Mouse (Mus musculus): ENCODE results near the gene Mapk6. TPM values are rescaled to one million over a fixed set of nuclear protein-coding genes. Genes with fewer than 3 reads are reported as not detected.

Mapk6 gene
- polyA plus RNA-seq, 1 experiment from 2014 or later, result 141 TPM

GRCm38 (mm10) chr9:75334440-75334839 lies 75.4 kb downstream of the Mapk6 start:
- H3K27me3 ChIP-seq (replicated peaks; ENCODE audit: control insufficient read depth, insufficient read depth, low read length), result no peaks in the 10 kb centered on the region
- no peak for ATAC-seq
- H3K9ac ChIP-seq (ENCODE audit: low read length), result no peak overlapping the region
- no peak overlapping the region for H3K4me2 ChIP-seq (ENCODE audit: low read length)
- no peaks in the 10 kb centered on the region for H3K4me1 ChIP-seq (ENCODE audit: control insufficient read depth, insufficient read depth, low read length)
- H3K4me3 ChIP-seq (ENCODE audit: low read depth, low read length), result no peak overlapping the region
- peaks cover 64% of the 10 kb centered on the region for H3K36me3 ChIP-seq (ENCODE audit: control insufficient read depth, insufficient read depth, low read length)
- no peak overlapping the region for H3K27ac ChIP-seq (ENCODE audit: low read depth, low read length)
- DNase-seq (ENCODE audit: low spot score), result no peak
- H3K9me3 ChIP-seq (replicated peaks; ENCODE audit: control insufficient read depth, low read length), result no peaks in the 10 kb centered on the region
- WGBS, result 84% methylated on average over 4 of the region's 4 CpGs

GRCm38 (mm10) chr9:75330821-75331220 lies 79.0 kb downstream of the Mapk6 start:
- DNase-seq (ENCODE audit: low spot score) (no peak), ATAC-seq (no peak)
- peaks cover 27% of the 10 kb centered on the region for H3K36me3 ChIP-seq (ENCODE audit: control insufficient read depth, insufficient read depth, low read length)
- H3K4me2 ChIP-seq (ENCODE audit: low read length), result no peak overlapping the region
- H3K9me3 ChIP-seq (replicated peaks; ENCODE audit: control insufficient read depth, low read length), result no peaks in the 10 kb centered on the region
- no peak overlapping the region for H3K27ac ChIP-seq (ENCODE audit: low read depth, low read length)
- 91% methylated on average over 8 of the region's 8 CpGs for WGBS
- H3K4me1 ChIP-seq (ENCODE audit: control insufficient read depth, insufficient read depth, low read length), result no peaks in the 10 kb centered on the region
- no peaks in the 10 kb centered on the region for H3K27me3 ChIP-seq (replicated peaks; ENCODE audit: control insufficient read depth, insufficient read depth, low read length)
- no peak overlapping the region for H3K4me3 ChIP-seq (ENCODE audit: low read depth, low read length)
- H3K9ac ChIP-seq (ENCODE audit: low read length), result no peak overlapping the region

GRCm38 (mm10) chr9:75328047-75328446 lies 81.8 kb downstream of the Mapk6 start:
- Histone ChIP-seq H3K9me3 (replicated peaks; ENCODE audit: control insufficient read depth, low read length) (no peaks in the 10 kb centered on the region), H3K27me3 (replicated peaks; ENCODE audit: control insufficient read depth, insufficient read depth, low read length) (no peaks in the 10 kb centered on the region), H3K36me3 (ENCODE audit: control insufficient read depth, insufficient read depth, low read length) (peaks cover 17% of the 10 kb centered on the region; the same call in 1 of the 2 replicates), H3K4me1 (ENCODE audit: control insufficient read depth, insufficient read depth, low read length) (no peaks in the 10 kb centered on the region), H3K9ac (ENCODE audit: low read length) (no peak overlapping the region), H3K4me3 (ENCODE audit: low read depth, low read length) (no peak overlapping the region), H3K4me2 (ENCODE audit: low read length) (no peak overlapping the region), H3K27ac (ENCODE audit: low read depth, low read length) (no peak overlapping the region)
- 93% methylated on average over 3 of the region's 3 CpGs for WGBS
- no peak for ATAC-seq
- DNase-seq (ENCODE audit: low spot score), result no peak

DNA sequence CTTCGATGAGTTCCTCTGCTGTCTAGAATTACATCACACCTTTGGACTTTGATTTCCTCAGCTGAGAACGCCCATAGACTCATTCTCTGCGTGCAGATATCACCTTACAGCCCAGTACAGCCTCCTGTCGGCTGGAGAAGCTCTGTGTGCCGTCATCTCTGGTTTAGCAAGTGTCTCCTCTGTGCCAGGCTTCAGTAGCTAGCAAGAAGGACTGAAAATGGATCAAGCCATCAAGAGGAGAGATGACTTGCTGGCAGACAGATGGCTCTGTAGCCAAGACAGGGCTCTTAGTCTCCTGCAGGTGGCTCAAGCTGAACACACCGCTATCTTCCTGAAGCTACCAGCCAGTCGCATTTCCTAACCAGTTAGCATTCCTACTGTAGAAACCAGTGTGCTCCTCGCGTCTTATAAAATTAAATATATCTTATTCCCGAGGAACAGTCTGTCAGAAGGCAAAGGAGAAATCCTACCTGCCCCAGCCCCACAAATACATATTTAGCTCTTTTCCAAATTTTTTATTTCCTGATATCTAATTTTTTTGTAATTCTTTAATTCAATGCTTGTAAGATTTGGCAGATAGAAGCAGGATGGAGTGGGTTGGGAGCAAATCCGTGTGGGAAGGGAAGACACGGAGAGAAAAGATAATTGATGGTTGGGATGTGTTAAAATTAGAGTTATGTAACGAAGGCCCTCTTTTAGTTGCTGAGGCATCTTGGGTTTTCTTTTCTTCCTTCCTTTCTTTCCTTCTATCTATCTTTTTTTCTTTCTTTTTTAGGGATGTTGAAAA lies 87.5 kb downstream of the Mapk6 start:
- Histone ChIP-seq H3K4me3 (ENCODE audit: low read depth, low read length) (no peak overlapping the region), H3K4me2 (ENCODE audit: low read length) (no peak overlapping the region), H3K4me1 (ENCODE audit: control insufficient read depth, insufficient read depth, low read length) (no peaks in the 10 kb centered on the region), H3K9me3 (replicated peaks; ENCODE audit: control insufficient read depth, low read length) (no peaks in the 10 kb centered on the region), H3K36me3 (ENCODE audit: control insufficient read depth, insufficient read depth, low read length) (peaks cover 6% of the 10 kb centered on the region; the same call in 1 of the 2 replicates), H3K9ac (ENCODE audit: low read length) (no peak overlapping the region), H3K27me3 (replicated peaks; ENCODE audit: control insufficient read depth, insufficient read depth, low read length) (no peaks in the 10 kb centered on the region), H3K27ac (ENCODE audit: low read depth, low read length) (no peak overlapping the region)
- WGBS, result 87% methylated on average over 13 of the region's 13 CpGs
- ATAC-seq (no peak), DNase-seq (ENCODE audit: low spot score) (no peak)

DNA sequence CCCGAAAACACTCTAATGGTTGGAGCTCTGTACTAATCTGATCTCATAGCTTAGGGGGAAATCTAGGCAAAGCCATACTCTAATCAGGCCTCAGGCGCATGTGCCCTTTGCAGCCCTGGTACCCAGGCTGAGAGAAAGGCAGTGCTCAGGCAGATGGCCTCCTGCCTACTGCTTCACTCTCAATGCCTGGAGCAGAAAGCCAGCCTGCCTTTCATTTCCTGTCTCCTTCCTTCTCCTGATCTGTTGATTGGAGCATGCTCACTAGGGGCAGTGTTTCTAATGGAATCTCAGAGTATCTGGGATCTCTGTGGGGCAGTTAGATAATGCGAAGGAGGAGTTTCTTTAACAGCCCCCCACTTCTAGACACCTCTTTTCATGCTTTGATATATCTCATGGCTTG lies 90.4 kb downstream of the Mapk6 start:
- Histone ChIP-seq H3K9me3 (replicated peaks; ENCODE audit: control insufficient read depth, low read length) (no peaks in the 10 kb centered on the region), H3K27me3 (replicated peaks; ENCODE audit: control insufficient read depth, insufficient read depth, low read length) (no peaks in the 10 kb centered on the region), H3K9ac (ENCODE audit: low read length) (no peak overlapping the region), H3K4me3 (ENCODE audit: low read depth, low read length) (no peak overlapping the region), H3K27ac (ENCODE audit: low read depth, low read length) (no peak overlapping the region), H3K4me1 (ENCODE audit: control insufficient read depth, insufficient read depth, low read length) (peaks cover 10% of the 10 kb centered on the region), H3K4me2 (ENCODE audit: low read length) (no peak overlapping the region), H3K36me3 (ENCODE audit: control insufficient read depth, insufficient read depth, low read length) (no peaks in the 10 kb centered on the region)
- no peak for DNase-seq (ENCODE audit: low spot score)
- no peak for ATAC-seq
- 79% methylated on average over 3 of the region's 3 CpGs for WGBS

Other genes starting within 250 kb of the Mapk6 start
- 0.10 and 0.14 TPM in 2 replicates for gene Myo5c, start 178.0 kb downstream of the Mapk6 start, polyA plus RNA-seq (2014; fragmentation: Nextera tagmentation; extraction: Ambion mirVana)
- gene Gnb5, start 103.7 kb downstream of the Mapk6 start, polyA plus RNA-seq (2014; fragmentation: Nextera tagmentation; extraction: Ambion mirVana), result 53.2 and 57.5 TPM in 2 replicates
- not detected in 2 replicates for gene Bcl2l10, start 62.2 kb downstream of the Mapk6 start, polyA plus RNA-seq (2014; fragmentation: Nextera tagmentation; extraction: Ambion mirVana)
- 34.1 and 39.7 TPM in 2 replicates for gene Leo1, start 31.5 kb upstream of the Mapk6 start, polyA plus RNA-seq (2014; fragmentation: Nextera tagmentation; extraction: Ambion mirVana)
- gene Tmod3, start 149.7 kb upstream of the Mapk6 start, polyA plus RNA-seq (2014; fragmentation: Nextera tagmentation; extraction: Ambion mirVana), result 92.4 and 104 TPM in 2 replicates
- gene Tmod2, start 201.3 kb upstream of the Mapk6 start, polyA plus RNA-seq (2014; fragmentation: Nextera tagmentation; extraction: Ambion mirVana), result 127 and 193 TPM in 2 replicates
- gene Lysmd2, start 215.7 kb upstream of the Mapk6 start, polyA plus RNA-seq (2014; fragmentation: Nextera tagmentation; extraction: Ambion mirVana), result 26.0 and 34.1 TPM in 2 replicates